Mouse (Mus musculus): ENCODE measurements around the gene Zfp867.

GRCm38 (mm10) chr11:59518226-59518625 is 46.0 kb upstream of the Zfp867 start:
- no peak for TF ChIP-seq CTCF (IDR thresholded peaks at IDR 0.05 in 2 of 3, conservative IDR thresholded peaks at IDR 0.05 in 1 of 3; ENCODE audit: control insufficient read depth in 1 of 3, insufficient read depth in 1 of 3, low read depth in 2 of 3, low read length in 3 of 3, poor library complexity in 1 of 3, severe bottlenecking in 1 of 3)
- TF ChIP-seq ZMIZ1 (IDR thresholded peaks at IDR 0.05; ENCODE audit: low read depth, low read length), result no peak
- no peak; a peak in 1 of 4 replicates for TF ChIP-seq POLR2A (IDR thresholded peaks at IDR 0.05; ENCODE audit: control insufficient read depth in 1 of 2, insufficient read depth in 1 of 2, low read depth in 1 of 2, low read length in 2 of 2, poor library complexity in 1 of 2)
- TF ChIP-seq ETS1 (IDR thresholded peaks at IDR 0.05; ENCODE audit: low read depth, low read length), result no peak
- TF ChIP-seq POLR2AphosphoS2 (IDR thresholded peaks at IDR 0.05; ENCODE audit: low read length), result no peak
- no peak for TF ChIP-seq E2F4 (IDR thresholded peaks at IDR 0.05; ENCODE audit: borderline replicate concordance, low read depth, low read length)
- no peak for TF ChIP-seq RAD21 (IDR thresholded peaks at IDR 0.05; ENCODE audit: low read depth, low read length)
- TF ChIP-seq EP300 (IDR thresholded peaks at IDR 0.05; ENCODE audit: low read depth in 1 of 2, low read length in 2 of 2), result peak in 1 of 2 experiments; percentile 19; a peak in 1 of 4 replicates
- TF ChIP-seq MAFK (IDR thresholded peaks at IDR 0.05; ENCODE audit: borderline replicate concordance, low read depth, low read length), result no peak
- TF ChIP-seq ZNF384 (IDR thresholded peaks at IDR 0.05; ENCODE audit: low read depth, low read length), result peak; percentile 81
- no peak for TF ChIP-seq CHD2 (IDR thresholded peaks at IDR 0.05; ENCODE audit: low read length)
- no peak for TF ChIP-seq CHD1 (IDR thresholded peaks at IDR 0.05; ENCODE audit: low read depth, low read length)
- TF ChIP-seq HCFC1 (IDR thresholded peaks at IDR 0.05; ENCODE audit: low read depth, low read length), result no peak; the same call in 1 of the 2 replicates
- no peak for TF ChIP-seq SIN3A (IDR thresholded peaks at IDR 0.05; ENCODE audit: low read length)

All from MEL (cell line).